Mouse (Mus musculus): ENCODE measurements around the gene Zfp428.
"Not testable (repeated sequence)": the region's sequence is repeated elsewhere in the genome, so short reads cannot be mapped to it uniquely, and the experiment has no call there.

The Zfp428 gene

GRCm38 (mm10) chr7:24519130-24519529, 12.3 kb downstream of the Zfp428 start:
- DNase-seq (ENCODE audit: low read depth, low spot score), result no peak

- not testable (repeated sequence) for DNase-seq (ENCODE audit: low read depth, low spot score)
Measured at GRCm38 (mm10) chr7:24520054-24520453, 13.2 kb downstream of the Zfp428 start.

GRCm38 (mm10) chr7:24522805-24523204, 16.0 kb downstream of the Zfp428 start:
- no peak for DNase-seq (ENCODE audit: low read depth, low spot score)

GRCm38 (mm10) chr7:24523723-24524122, 16.9 kb downstream of the Zfp428 start:
- DNase-seq (ENCODE audit: low read depth, low spot score), result no peak

GRCm38 (mm10) chr7:24524978-24525377, 18.2 kb downstream of the Zfp428 start:
- DNase-seq (ENCODE audit: low read depth, low spot score), result no peak

- no peak for DNase-seq (ENCODE audit: low read depth, low spot score)
Measured at GRCm38 (mm10) chr7:24525686-24526420, 19.0 kb downstream of the Zfp428 start.

GRCm38 (mm10) chr7:24528861-24529260, 22.1 kb downstream of the Zfp428 start:
- no peak for DNase-seq (ENCODE audit: low read depth, low spot score)

GRCm38 (mm10) chr7:24529580-24529979, 22.8 kb downstream of the Zfp428 start:
- DNase-seq (ENCODE audit: low read depth, low spot score), result no peak

GRCm38 (mm10) chr7:24530062-24530931, 23.5 kb downstream of the Zfp428 start, which contains the start of gene Irgq:
Irgq (plus strand) TSS chr7:24530689.
- DNase-seq (ENCODE audit: low read depth, low spot score), result peak; percentile 99

GRCm38 (mm10) chr7:24531211-24531971, 24.6 kb downstream of the Zfp428 start:
- peak; percentile 67 for DNase-seq (ENCODE audit: low read depth, low spot score)

GRCm38 (mm10) chr7:24533031-24533571, 26.3 kb downstream of the Zfp428 start:
- no peak for DNase-seq (ENCODE audit: low read depth, low spot score)

- no peak for DNase-seq (ENCODE audit: low read depth, low spot score)
Measured at GRCm38 (mm10) chr7:24533806-24534205, 27.0 kb downstream of the Zfp428 start.

GRCm38 (mm10) chr7:24534301-24534700, 27.5 kb downstream of the Zfp428 start:
- DNase-seq (ENCODE audit: low read depth, low spot score), result no peak

- no peak for DNase-seq (ENCODE audit: low read depth, low spot score)
Measured at GRCm38 (mm10) chr7:24537081-24537480, 30.3 kb downstream of the Zfp428 start.

GRCm38 (mm10) chr7:24537591-24537990, 30.8 kb downstream of the Zfp428 start:
- DNase-seq (ENCODE audit: low read depth, low spot score), result no peak

GRCm38 (mm10) chr7:24538154-24538553, 31.3 kb downstream of the Zfp428 start:
- no peak for DNase-seq (ENCODE audit: low read depth, low spot score)

GRCm38 (mm10) chr7:24538701-24539100, 31.9 kb downstream of the Zfp428 start:
- DNase-seq (ENCODE audit: low read depth, low spot score), result no peak

GRCm38 (mm10) chr7:24539686-24540085, 32.9 kb downstream of the Zfp428 start:
- DNase-seq (ENCODE audit: low read depth, low spot score), result no peak

GRCm38 (mm10) chr7:24544506-24544905, 37.7 kb downstream of the Zfp428 start:
- DNase-seq (ENCODE audit: low read depth, low spot score), result peak; percentile 29

GRCm38 (mm10) chr7:24546068-24546614, 39.3 kb downstream of the Zfp428 start, which contains the start of the genes Pinlyp and Xrcc1:
Pinlyp (minus strand) TSS chr7:24546118.
Xrcc1 (plus strand) TSS chr7:24546289.
- DNase-seq (ENCODE audit: low read depth, low spot score), result peak; percentile 22
